Mouse (Mus musculus): Measurements from ENCODE around the gene Ccnl1.

- TF ChIP-seq USF1 (IDR thresholded peaks at IDR 0.05; ENCODE audit: low read depth, low read length), result no peak
- TF ChIP-seq POLR2A (IDR thresholded peaks at IDR 0.05; ENCODE audit: control insufficient read depth in 1 of 2, insufficient read depth in 1 of 2, low read depth in 1 of 2, low read length in 2 of 2, poor library complexity in 1 of 2), result no peak
- no peak for TF ChIP-seq USF2 (IDR thresholded peaks at IDR 0.05; ENCODE audit: borderline replicate concordance in 1 of 2, insufficient read depth in 1 of 2, low read depth in 1 of 2, low read length in 2 of 2)
Measured at GRCm38 (mm10) chr3:65944713-65945112, 13.3 kb downstream of the Ccnl1 start.
